Mouse (Mus musculus) forebrain, embryonic 16.5 days (tissue): ENCODE measurements at regions not wholly inside any gene's neighbourhood (a gene's known extent, or its start where the extent isn't known, plus 50 kb on each side); places are given as distances from the start of the nearest gene placed in this dataset.

ENCODE experiments used
- ATAC-seq: fragments of 200-750 bp; cut with Nextera tagmentation; 2 replicates; pipeline ENCODE4 v1.8.0; 2017; ENCODE audit warnings: mild to moderate bottlenecking, moderate library complexity
- H3K27ac ChIP-seq: fragments of 300-500 bp; sonication (generic); 2 replicates; pipeline ENCODE4 v1.5.1; 2014; ENCODE audit warnings: low read length, control low read depth
- H3K27me3 ChIP-seq: fragments of 300-500 bp; sonication (generic); replicated peaks from 2 replicates; pipeline ENCODE4 v1.6.1; 2014; ENCODE audit warnings: low read length; ENCODE audit not compliant: control insufficient read depth, insufficient read depth
- H3K36me3 ChIP-seq: fragments of 300-500 bp; sonication (generic); 2 replicates; pipeline ENCODE4 v1.6.1; 2014; ENCODE audit not compliant: control insufficient read depth, insufficient read depth
- H3K4me1 ChIP-seq: fragments of 300-500 bp; sonication (generic); replicated peaks from 2 replicates; pipeline ENCODE4 v1.6.1; 2014; ENCODE audit warnings: low read length; ENCODE audit not compliant: control insufficient read depth, insufficient read depth
- H3K4me2 ChIP-seq: fragments of 300-500 bp; sonication (generic); 2 replicates; pipeline ENCODE4 v1.6.1; 2014; ENCODE audit warnings: mild to moderate bottlenecking, low read length, control low read depth
- H3K4me3 ChIP-seq: fragments of 300-500 bp; sonication (generic); replicated peaks from 2 replicates; pipeline ENCODE4 v1.5.1; 2014; ENCODE audit warnings: mild to moderate bottlenecking, low read length, control low read depth
- H3K9ac ChIP-seq: fragments of 300-500 bp; sonication (generic); replicated peaks from 2 replicates; pipeline ENCODE4 v1.6.1; 2014; ENCODE audit warnings: low read depth, low read length, control low read depth
- H3K9me3 ChIP-seq: fragments of 300-500 bp; sonication (generic); 2 replicates; pipeline ENCODE4 v1.6.1; 2016; ENCODE audit warnings: low read length; ENCODE audit not compliant: control insufficient read depth
- WGBS: fragments of 180-500 bp; shearing (Covaris S2); extraction: QIAGEN DNeasy Blood & Tissue Kit; methylation state at CpG from one replicate; pipeline ENCODE4 v1.1.7; 2014; 5-methylcytosine and 5-hydroxymethylcytosine counted together

- H3K27me3 ChIP-seq: no peaks in the 10 kb centered on the region
- ATAC-seq: no peak
- no peak overlapping the region for H3K27ac ChIP-seq
- H3K9me3 ChIP-seq: 0 out of 2 replicates have a peak, but pooled peaks cover 4% of the 10 kb centered on the region
- no peaks in the 10 kb centered on the region for H3K36me3 ChIP-seq
- no peaks in the 10 kb centered on the region for H3K4me1 ChIP-seq
- H3K4me3 ChIP-seq: no peak overlapping the region
- H3K4me2 ChIP-seq: no peak overlapping the region
- 90% methylated on average over 3 of the region's 3 CpGs for WGBS
- no peak overlapping the region for H3K9ac ChIP-seq
Observed at GRCm38 (mm10) chr6:51667022-51667421, 143.3 kb downstream of the Snx10 start.

- 60% methylated on average over 13 of the region's 13 CpGs for WGBS
Observed at GRCm38 (mm10) chr6:51675342-51675945, 151.7 kb downstream of the Snx10 start.

GRCm38 (mm10) chr6:51677162-51677996, 153.7 kb downstream of the Snx10 start:
- no peak for ATAC-seq
- 86% methylated on average over 12 of the region's 12 CpGs for WGBS

More at GRCm38 (mm10) chr6:51675342-51675945, 151.7 kb downstream of the Snx10 start:
- no peak overlapping the region for H3K4me2 ChIP-seq
- H3K27ac ChIP-seq: no peak overlapping the region
- H3K4me1 ChIP-seq: peaks cover 5% of the 10 kb centered on the region; the same call in 1 of the 2 replicates
- no peaks in the 10 kb centered on the region for H3K36me3 ChIP-seq
- no peak overlapping the region for H3K4me3 ChIP-seq
- no peaks in the 10 kb centered on the region for H3K27me3 ChIP-seq
- ATAC-seq: peak; percentile 75; the same call in 1 of the 2 replicates
- no peak overlapping the region for H3K9ac ChIP-seq
- H3K9me3 ChIP-seq: no peaks in the 10 kb centered on the region

GRCm38 (mm10) chr6:51678743-51679142, 155.0 kb downstream of the Snx10 start:
- WGBS: 85% methylated on average over 3 of the region's 3 CpGs
- H3K27me3 ChIP-seq: no peaks in the 10 kb centered on the region
- H3K36me3 ChIP-seq: no peaks in the 10 kb centered on the region
- no peak for ATAC-seq
- no peak overlapping the region for H3K9ac ChIP-seq
- H3K27ac ChIP-seq: no peak overlapping the region
- no peak overlapping the region for H3K4me3 ChIP-seq
- peaks cover 5% of the 10 kb centered on the region; the same call in 1 of the 2 replicates for H3K4me1 ChIP-seq
- no peaks in the 10 kb centered on the region for H3K9me3 ChIP-seq
- no peak overlapping the region for H3K4me2 ChIP-seq

More at GRCm38 (mm10) chr6:51677162-51677996, 153.7 kb downstream of the Snx10 start:
- Histone ChIP-seq H3K36me3 (no peaks in the 10 kb centered on the region), H3K27ac (no peak overlapping the region), H3K9ac (no peak overlapping the region), H3K9me3 (no peaks in the 10 kb centered on the region), H3K27me3 (no peaks in the 10 kb centered on the region), H3K4me3 (no peak overlapping the region), H3K4me1 (peaks cover 5% of the 10 kb centered on the region; the same call in 1 of the 2 replicates), H3K4me2 (no peak overlapping the region)

- Histone ChIP-seq H3K36me3 (no peaks in the 10 kb centered on the region), H3K4me3 (no peak overlapping the region), H3K4me2 (no peak overlapping the region), H3K27ac (no peak overlapping the region), H3K4me1 (peaks cover 5% of the 10 kb centered on the region; the same call in 1 of the 2 replicates), H3K9ac (no peak overlapping the region), H3K9me3 (no peaks in the 10 kb centered on the region), H3K27me3 (no peaks in the 10 kb centered on the region)
- no peak for ATAC-seq
- WGBS: 67% methylated on average over 10 of the region's 10 CpGs
Observed at GRCm38 (mm10) chr6:51680239-51680857, 156.6 kb downstream of the Snx10 start.

GRCm38 (mm10) chr6:51683131-51683530, 159.4 kb downstream of the Snx10 start:
- Histone ChIP-seq H3K36me3 (no peaks in the 10 kb centered on the region), H3K9ac (no peak overlapping the region), H3K27me3 (no peaks in the 10 kb centered on the region), H3K9me3 (no peaks in the 10 kb centered on the region), H3K27ac (no peak overlapping the region), H3K4me3 (no peak overlapping the region), H3K4me2 (no peak overlapping the region), H3K4me1 (no peaks in the 10 kb centered on the region)
- 92% methylated on average over 5 of the region's 5 CpGs for WGBS
- no peak for ATAC-seq

GRCm38 (mm10) chr6:51685651-51686287, 162.1 kb downstream of the Snx10 start:
- no peak for ATAC-seq
- no peak overlapping the region for H3K9ac ChIP-seq
- no peak overlapping the region for H3K27ac ChIP-seq
- no peak overlapping the region for H3K4me3 ChIP-seq
- H3K36me3 ChIP-seq: no peaks in the 10 kb centered on the region
- no peak overlapping the region for H3K4me2 ChIP-seq
- no peaks in the 10 kb centered on the region for H3K9me3 ChIP-seq
- WGBS: 53% methylated on average over 8 of the region's 8 CpGs
- H3K27me3 ChIP-seq: no peaks in the 10 kb centered on the region
- no peaks in the 10 kb centered on the region for H3K4me1 ChIP-seq

- H3K4me1 ChIP-seq: no peaks in the 10 kb centered on the region
- no peaks in the 10 kb centered on the region for H3K9me3 ChIP-seq
- WGBS: 83% methylated on average over 13 of the region's 13 CpGs
- H3K27ac ChIP-seq: no peak overlapping the region
- no peak overlapping the region for H3K4me3 ChIP-seq
- no peak overlapping the region for H3K9ac ChIP-seq
- no peak overlapping the region for H3K4me2 ChIP-seq
- no peaks in the 10 kb centered on the region for H3K36me3 ChIP-seq
- ATAC-seq: no peak
- no peaks in the 10 kb centered on the region for H3K27me3 ChIP-seq
Observed at GRCm38 (mm10) chr6:51690795-51691563, 167.3 kb downstream of the Snx10 start.
